9 mouse cellular contexts compared by ENCODE assay signal in genomic region chr7:118593567-118594407, GRCm38 (mm10). TPM values are rescaled to one million over a fixed set of nuclear protein-coding genes. Genes with fewer than 3 reads are reported as not detected.
DNase-seq lines count a peak whose midpoint lies in the region; ATAC-seq lines count a peak whose summit lies in the region.
"Had no signal": no experiment of that assay in that cellular context is flagged by ENCODE, and none has a peak within 500 bp of the region (broad histone marks: within the 10 kb centered on the region; RNA-seq: fewer than 3 reads in every experiment).

No protein-coding gene starts in this region.

- H3K9ac ChIP-seq in kidney, embryonic 14.5 days (ENCODE audit: low read depth, low read length) = no peak overlapping the region
- H3K9ac ChIP-seq in embryonic facial prominence, embryonic 14.5 days (ENCODE audit: low read depth, low read length) = no peak overlapping the region
- H3K9ac ChIP-seq in liver, embryonic 13.5 days = no peak overlapping the region

- no peak overlapping the region for H3K4me3 ChIP-seq in kidney, embryonic 14.5 days (ENCODE audit: low read length)
- no peak overlapping the region for H3K4me3 ChIP-seq in embryonic facial prominence, embryonic 14.5 days (ENCODE audit: low read depth, low read length)
- no peak overlapping the region for H3K4me3 ChIP-seq in liver, embryonic 13.5 days (replicated peaks)

- peak overlapping the region; percentile 9; the same call in 1 of the 2 replicates for H3K27ac ChIP-seq in kidney, embryonic 14.5 days (ENCODE audit: low read depth, low read length)
- peak overlapping the region; percentile 49 for H3K27ac ChIP-seq in embryonic facial prominence, embryonic 14.5 days (replicated peaks; ENCODE audit: low read depth, low read length)
- H3K27ac ChIP-seq in liver, embryonic 13.5 days = no peak overlapping the region

- no peak overlapping the region for H3K4me2 ChIP-seq in kidney, embryonic 14.5 days (replicated peaks; ENCODE audit: low read depth, low read length)
- peak overlapping the region; percentile 43; the same call in 1 of the 2 replicates for H3K4me2 ChIP-seq in embryonic facial prominence, embryonic 14.5 days (ENCODE audit: low read depth, low read length)
- no peak overlapping the region; the same call in 1 of the 2 replicates for H3K4me2 ChIP-seq in liver, embryonic 13.5 days

- H3K9me3 ChIP-seq in kidney, embryonic 14.5 days (ENCODE audit: control insufficient read depth, low read length) = no peaks in the 10 kb centered on the region
- H3K9me3 ChIP-seq in embryonic facial prominence, embryonic 14.5 days (ENCODE audit: control insufficient read depth, low read length) = no peaks in the 10 kb centered on the region
- H3K9me3 ChIP-seq in liver, embryonic 13.5 days (replicated peaks) = no peaks in the 10 kb centered on the region

- 10% methylated on average over 9 of the region's 9 CpGs for WGBS in kidney, embryonic 14.5 days
- 9% methylated on average over 9 of the region's 9 CpGs for WGBS in embryonic facial prominence, embryonic 14.5 days
- WGBS in liver, embryonic 13.5 days (ENCODE audit: insufficient replicate concordance) = 16% methylated on average over 9 of the region's 9 CpGs

- no peak for DNase-seq in kidney, adult 9 months
- DNase-seq in embryonic facial prominence, embryonic 14.5 days (ENCODE audit: low spot score) = peak; percentile 92
- peak; percentile 50 to 83 for DNase-seq in layer of hippocampus, adult 18-20 months (ENCODE audit: low spot score in 2 of 2)
- no peak for DNase-seq in liver, embryonic 13.5 days
- DNase-seq in right cerebral cortex, adult 18-20 months = peak; percentile 72
- no peak for DNase-seq in urinary bladder, postnatal 14 days (ENCODE audit: low spot score)
- no peak for DNase-seq in spleen, postnatal 14 days (ENCODE audit: low spot score in 2 of 2)

- ATAC-seq in kidney, embryonic 14.5 days (ENCODE audit: low FRiP score, low TSS enrichment) = peak; percentile 76
- ATAC-seq in embryonic facial prominence, embryonic 14.5 days (ENCODE audit: low read depth) = peak; percentile 85
- ATAC-seq in liver, embryonic 13.5 days (ENCODE audit: low read depth) = peak; percentile 41

- peaks cover 12% of the 10 kb centered on the region; the same call in 1 of the 2 replicates for H3K4me1 ChIP-seq in kidney, embryonic 14.5 days (ENCODE audit: control insufficient read depth, insufficient read depth, low read length)
- peaks cover 25% of the 10 kb centered on the region for H3K4me1 ChIP-seq in embryonic facial prominence, embryonic 14.5 days (ENCODE audit: control insufficient read depth, insufficient read depth, low read length)
- H3K4me1 ChIP-seq in liver, embryonic 13.5 days (replicated peaks) = peaks cover 9% of the 10 kb centered on the region

- H3K27me3 ChIP-seq in kidney, embryonic 14.5 days (ENCODE audit: control insufficient read depth, insufficient read depth, low read length) = peaks cover 16% of the 10 kb centered on the region
- H3K27me3 ChIP-seq in embryonic facial prominence, embryonic 14.5 days (replicated peaks; ENCODE audit: control insufficient read depth, insufficient read depth, low read length) = peaks cover 26% of the 10 kb centered on the region
- H3K27me3 ChIP-seq in liver, embryonic 13.5 days = peaks cover 53% of the 10 kb centered on the region

- no peaks in the 10 kb centered on the region for H3K36me3 ChIP-seq in kidney, embryonic 14.5 days (ENCODE audit: control insufficient read depth, insufficient read depth, low read length)
- H3K36me3 ChIP-seq in embryonic facial prominence, embryonic 14.5 days (ENCODE audit: control insufficient read depth, insufficient read depth, low read length) = no peaks in the 10 kb centered on the region
- no peaks in the 10 kb centered on the region for H3K36me3 ChIP-seq in liver, embryonic 13.5 days

RNA-seq across cellular contexts. Expression of gene Tmc5, which starts 3.3 kb away (rescaled TPM):
- 0.09 TPM in 1 of 2 replicates, not detected in the other for polyA plus RNA-seq in kidney, embryonic 14.5 days (2014; fragmentation: Nextera tagmentation; extraction: Ambion mirVana)
- 0.58 and 1.0 TPM in 2 replicates for polyA plus RNA-seq in embryonic facial prominence, embryonic 14.5 days (2014; fragmentation: Nextera tagmentation; extraction: Ambion mirVana)
- under 1 TPM; 0.38 to 0.40 TPM for total RNA-seq in layer of hippocampus, adult 18-20 months (2021)
- polyA plus RNA-seq in liver, embryonic 13.5 days (2015; fragmentation: Nextera tagmentation; extraction: Ambion mirVana) = not detected in 2 replicates
- total RNA-seq: MEL had no signal

RNA-seq across cellular contexts. Expression of gene Tmc7, which starts 9.3 kb away (rescaled TPM):
- 1.2 and 2.7 TPM in 2 replicates for polyA plus RNA-seq in kidney, embryonic 14.5 days (2014; fragmentation: Nextera tagmentation; extraction: Ambion mirVana)
- polyA plus RNA-seq in embryonic facial prominence, embryonic 14.5 days (2014; fragmentation: Nextera tagmentation; extraction: Ambion mirVana) = 5.9 and 7.2 TPM in 2 replicates
- 10 to 100 TPM; 15.5 to 15.6 TPM for total RNA-seq in layer of hippocampus, adult 18-20 months (2021)
- 0.18 and 0.24 TPM in 2 replicates for polyA plus RNA-seq in liver, embryonic 13.5 days (2015; fragmentation: Nextera tagmentation; extraction: Ambion mirVana)
- total RNA-seq: MEL had no signal

Comparison
In these comparisons a context has a peak if more than half of its experiments do, and no peak if none do; other contexts are left out.
1. DNase-seq: peak in embryonic facial prominence, embryonic 14.5 days (single experiment), layer of hippocampus, adult 18-20 months (2 of 2) and right cerebral cortex, adult 18-20 months (single experiment); none in kidney, adult 9 months (single experiment), liver, embryonic 13.5 days (single experiment), urinary bladder, postnatal 14 days (single experiment) and spleen, postnatal 14 days (0 of 2).
2. Peak in every context shown above with its lines, with median percentiles within 50 percentile points of each other: ATAC-seq.